Mouse (Mus musculus) heart, embryonic 14.5 days (tissue): ENCODE data around the gene Dynlt1f. TPM values are rescaled to one million over a fixed set of nuclear protein-coding genes. Genes with fewer than 3 reads are reported as not detected.
"Not testable (repeated sequence)": the region's sequence is repeated elsewhere in the genome, so short reads cannot be mapped to it uniquely, and the experiment has no call there.

Experiments
- ATAC-seq: fragments of 200-750 bp; cut with Nextera tagmentation; 2 replicates; pipeline ENCODE4 v1.8.0; 2017; ENCODE audit warnings: low read depth, moderate TSS enrichment; ENCODE audit not compliant: insufficient number of reproducible peaks, insufficient read depth, low FRiP score
- H3K27ac ChIP-seq, 2 experiments: fragments of 200-500 bp in 1 of 2; fragments of 300-500 bp in 1 of 2; sonication (generic) in 1 of 2; replicated peaks in 1 of 2; 2 replicates each; pipeline ENCODE4 v1.5.1; 2012 to 2014; ENCODE audit warnings: low read depth in 2 of 2, low read length in 2 of 2, control low read depth in 1 of 2, mild to moderate bottlenecking in 1 of 2, mixed read lengths in 1 of 2; ENCODE audit not compliant: control insufficient read depth in 1 of 2, insufficient read depth in 1 of 2
- H3K27me3 ChIP-seq: fragments of 300-500 bp; sonication (generic); 2 replicates; pipeline ENCODE4 v1.6.1; 2014; ENCODE audit warnings: mild to moderate bottlenecking, low read length, control low read depth; ENCODE audit not compliant: control insufficient read depth, insufficient read depth
- H3K36me3 ChIP-seq: fragments of 300-500 bp; sonication (generic); 2 replicates; pipeline ENCODE4 v1.6.1; 2014; ENCODE audit warnings: mild to moderate bottlenecking, control low read depth, low read length, mixed read lengths; ENCODE audit not compliant: control insufficient read depth, insufficient read depth
- H3K4me1 ChIP-seq, 2 experiments: fragments of 200-500 bp in 1 of 2; fragments of 300-500 bp in 1 of 2; sonication (generic) in 1 of 2; 2 replicates each; pipeline ENCODE4 v1.6.1; 2012 to 2014; ENCODE audit warnings: low read length in 2 of 2, control low read depth in 1 of 2, mixed read lengths in 1 of 2; ENCODE audit not compliant: control insufficient read depth in 2 of 2, insufficient read depth in 2 of 2
- H3K4me2 ChIP-seq: fragments of 300-500 bp; sonication (generic); 2 replicates; pipeline ENCODE4 v1.6.1; 2014; ENCODE audit warnings: mild to moderate bottlenecking, low read length
- H3K4me3 ChIP-seq, 2 experiments: fragments of 200-500 bp in 1 of 2; fragments of 300-500 bp in 1 of 2; sonication (generic) in 1 of 2; 2 replicates each; pipeline ENCODE4 v1.5.1; 2012 to 2014; ENCODE audit warnings: low read length in 2 of 2, mild to moderate bottlenecking in 2 of 2, control low read depth in 1 of 2, low read depth in 1 of 2, moderate library complexity in 1 of 2; ENCODE audit not compliant: control insufficient read depth in 1 of 2, insufficient read depth in 1 of 2
- H3K9ac ChIP-seq: fragments of 300-500 bp; sonication (generic); 2 replicates; pipeline ENCODE4 v1.6.1; 2014; ENCODE audit warnings: mild to moderate bottlenecking, low read length
- H3K9me3 ChIP-seq: fragments of 300-500 bp; sonication (generic); 2 replicates; pipeline ENCODE4 v1.6.1; 2016; ENCODE audit warnings: low read length, control low read depth; ENCODE audit not compliant: control insufficient read depth
- WGBS: fragments of 180-500 bp; shearing (Covaris S2); extraction: QIAGEN DNeasy Blood & Tissue Kit; methylation state at CpG from one replicate; pipeline ENCODE4 v1.1.7; 2014; 5-methylcytosine and 5-hydroxymethylcytosine counted together
- polyA plus RNA-seq: library from polyadenylated mRNA; unstranded; fragments of >200 nt; fragmentation: Nextera tagmentation; extraction: Ambion mirVana; gene quantifications from 2 replicates; pipeline ENCODE4 v1.2.1, GENCODE M21; 2014

Dynlt1f gene
- polyA plus RNA-seq, 1 experiment from 2014 or later: 265 TPM

DNA sequence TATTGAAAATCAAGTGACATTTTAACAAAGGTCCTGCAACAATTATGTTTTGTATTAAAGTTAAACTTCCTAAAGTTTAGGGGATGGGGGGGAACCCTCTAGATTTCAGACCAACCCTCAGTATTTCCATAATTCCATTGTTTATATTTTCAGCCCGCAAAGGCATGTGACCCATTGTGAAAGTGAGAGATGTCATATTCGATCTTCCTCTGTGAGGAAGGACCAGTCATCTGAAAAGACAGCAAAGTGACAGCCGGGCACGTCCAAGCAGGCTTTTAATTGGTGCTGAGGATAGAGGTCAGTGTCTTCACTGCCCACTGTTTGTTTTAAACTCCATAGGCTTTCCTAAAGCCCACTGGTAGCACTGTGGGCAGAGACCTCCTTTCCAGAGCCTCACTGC lies 26.0 kb upstream of the Dynlt1f start:
- ATAC-seq: not testable (repeated sequence)

DNA sequence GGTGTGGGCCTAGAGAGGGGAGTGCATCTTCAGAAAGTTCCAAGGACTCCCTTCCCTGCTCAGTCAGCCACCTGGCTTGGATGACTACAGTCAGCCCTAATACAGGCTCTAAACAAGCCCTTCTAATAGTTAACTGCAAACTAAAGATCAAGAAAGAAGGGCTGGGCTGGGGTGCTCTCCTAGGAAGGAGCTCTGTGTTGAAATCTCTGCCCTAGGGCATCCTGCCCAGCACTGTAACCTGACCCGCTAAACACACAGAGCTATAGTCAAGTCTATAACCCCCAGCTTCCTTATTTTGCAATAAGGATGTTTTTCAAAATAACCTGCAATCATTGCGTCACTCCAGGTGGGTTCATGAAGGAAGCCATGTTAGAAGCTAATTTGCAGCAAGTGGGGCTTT lies 22.4 kb upstream of the Dynlt1f start:
- not testable (repeated sequence) for H3K27me3 ChIP-seq, H3K4me3 ChIP-seq, ATAC-seq, H3K4me2 ChIP-seq, H3K27ac ChIP-seq, H3K4me1 ChIP-seq, H3K36me3 ChIP-seq, H3K9ac ChIP-seq, H3K9me3 ChIP-seq
- WGBS: 40% methylated on average over 1 of the region's 2 CpGs

More for the DNA sequence above, 26.0 kb upstream of the Dynlt1f start:
- not testable (repeated sequence) for H3K4me3 ChIP-seq, H3K9me3 ChIP-seq, H3K27me3 ChIP-seq, H3K27ac ChIP-seq, H3K9ac ChIP-seq, H3K36me3 ChIP-seq, H3K4me2 ChIP-seq, H3K4me1 ChIP-seq
- 78% methylated on average over 4 of the region's 4 CpGs for WGBS

DNA sequence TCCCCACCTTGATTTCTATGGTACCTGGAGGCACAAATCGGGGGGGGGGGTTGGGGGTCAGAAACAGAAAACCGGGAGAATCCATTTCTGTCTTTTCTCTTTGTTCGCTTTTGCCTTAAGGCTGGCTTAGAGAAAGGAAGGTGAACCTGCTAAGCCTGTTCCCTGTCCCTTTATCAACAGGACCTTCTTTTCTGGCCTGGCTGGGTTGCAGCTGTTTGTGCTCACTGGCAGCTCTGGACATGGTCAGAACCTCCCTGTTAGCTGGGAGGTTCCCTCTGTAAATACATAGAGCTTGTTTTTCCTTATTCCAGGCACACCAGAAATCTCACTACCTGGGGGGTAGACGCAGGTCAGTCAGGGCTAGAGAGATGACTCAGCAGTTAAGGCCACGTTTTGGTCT lies 18.6 kb upstream of the Dynlt1f start:
- not testable (repeated sequence) for H3K27ac ChIP-seq, H3K4me3 ChIP-seq, ATAC-seq, H3K9ac ChIP-seq, H3K4me2 ChIP-seq, H3K9me3 ChIP-seq, H3K4me1 ChIP-seq, H3K27me3 ChIP-seq, H3K36me3 ChIP-seq
- WGBS: 60% methylated on average over 5 of the region's 5 CpGs

- not testable (repeated sequence) for H3K4me3 ChIP-seq, ATAC-seq, H3K9me3 ChIP-seq, H3K4me1 ChIP-seq, H3K36me3 ChIP-seq, H3K27me3 ChIP-seq, H3K27ac ChIP-seq, H3K9ac ChIP-seq, H3K4me2 ChIP-seq
- no CpG with 5 or more reads among the region's 6 CpGs for WGBS
Measured at GRCm38 (mm10) chr17:6668522-6668921, 12.8 kb upstream of the Dynlt1f start.

DNA sequence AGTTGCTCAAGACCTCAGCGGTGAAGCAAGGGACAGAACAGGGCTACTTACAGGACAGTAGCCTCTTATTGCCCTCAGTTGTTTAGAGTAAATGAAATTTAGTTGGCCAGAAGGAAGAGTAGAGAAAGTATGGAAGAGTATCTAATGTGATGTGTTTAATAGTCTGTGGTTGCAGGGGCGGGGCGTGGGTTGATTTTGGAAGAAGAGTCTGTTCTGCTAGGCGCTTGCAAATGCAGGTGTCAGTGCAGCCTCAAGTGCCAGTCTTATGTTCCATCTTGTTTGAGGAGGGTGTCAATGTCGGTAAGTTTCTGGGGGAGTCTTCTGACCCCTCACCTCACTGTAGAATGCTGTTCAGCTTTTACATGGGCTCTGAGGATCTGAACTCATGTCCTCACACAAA lies 9.7 kb upstream of the Dynlt1f start:
- not testable (repeated sequence) for H3K4me2 ChIP-seq, H3K9ac ChIP-seq, H3K27me3 ChIP-seq, H3K27ac ChIP-seq, H3K9me3 ChIP-seq, H3K36me3 ChIP-seq, H3K4me3 ChIP-seq, ATAC-seq, H3K4me1 ChIP-seq
- 86% methylated on average over 4 of the region's 5 CpGs for WGBS

GRCm38 (mm10) chr17:6662840-6663239 lies 7.1 kb upstream of the Dynlt1f start:
- not testable (repeated sequence) for H3K9me3 ChIP-seq, H3K27me3 ChIP-seq, H3K36me3 ChIP-seq, H3K4me1 ChIP-seq, H3K4me2 ChIP-seq, H3K27ac ChIP-seq, H3K9ac ChIP-seq, ATAC-seq, H3K4me3 ChIP-seq
- 65% methylated on average over 3 of the region's 3 CpGs for WGBS

DNA sequence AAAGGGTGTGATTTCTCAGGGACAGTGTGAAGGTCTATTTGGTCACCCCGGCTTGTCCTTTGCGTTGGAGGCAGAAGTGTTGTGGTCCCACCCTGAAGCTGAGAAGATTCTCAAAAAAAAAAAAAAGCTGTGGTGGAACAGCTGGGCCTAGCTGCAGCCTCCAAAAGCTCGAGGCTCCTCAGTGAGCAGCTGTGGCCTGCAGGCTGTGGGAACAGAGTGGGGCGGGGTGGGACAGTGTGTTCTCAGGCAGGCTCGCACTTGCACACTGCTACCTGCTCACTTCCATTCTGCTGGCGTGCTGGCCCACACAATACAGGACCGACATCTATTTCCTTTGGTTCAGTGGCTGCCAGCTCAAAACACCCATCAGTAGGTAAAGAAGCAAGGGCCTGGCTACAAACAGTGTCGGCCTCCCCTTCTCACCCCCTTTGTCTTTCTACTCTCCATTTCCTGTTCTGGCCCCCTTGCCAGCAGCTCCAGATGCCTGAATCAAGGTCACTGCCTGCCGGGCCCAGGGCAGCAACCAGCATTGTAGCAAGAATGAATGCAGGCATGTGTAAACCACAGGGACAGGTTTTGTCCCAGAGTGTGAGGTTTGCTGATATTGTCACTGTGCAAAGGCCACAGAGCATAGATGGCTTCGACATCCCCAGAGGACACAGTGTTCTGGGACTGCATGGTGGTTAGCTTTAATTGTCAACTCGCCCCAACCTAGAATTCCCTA lies 5.6 kb upstream of the Dynlt1f start:
- not testable (repeated sequence) for H3K27me3 ChIP-seq, H3K36me3 ChIP-seq, H3K4me3 ChIP-seq, H3K4me1 ChIP-seq, H3K27ac ChIP-seq, H3K4me2 ChIP-seq, H3K9ac ChIP-seq, H3K9me3 ChIP-seq
- WGBS: 51% methylated on average over 7 of the region's 11 CpGs
- peak; percentile 41 for ATAC-seq

GRCm38 (mm10) chr17:6660589-6660988 lies 4.9 kb upstream of the Dynlt1f start:
- H3K4me3 ChIP-seq, H3K9me3 ChIP-seq, H3K27ac ChIP-seq, H3K36me3 ChIP-seq, H3K4me2 ChIP-seq, H3K4me1 ChIP-seq, H3K27me3 ChIP-seq, ATAC-seq, H3K9ac ChIP-seq: not testable (repeated sequence)
- WGBS: 70% methylated on average over 6 of the region's 6 CpGs
